33 mouse cellular contexts compared by ENCODE assay signal in the genomic region with DNA sequence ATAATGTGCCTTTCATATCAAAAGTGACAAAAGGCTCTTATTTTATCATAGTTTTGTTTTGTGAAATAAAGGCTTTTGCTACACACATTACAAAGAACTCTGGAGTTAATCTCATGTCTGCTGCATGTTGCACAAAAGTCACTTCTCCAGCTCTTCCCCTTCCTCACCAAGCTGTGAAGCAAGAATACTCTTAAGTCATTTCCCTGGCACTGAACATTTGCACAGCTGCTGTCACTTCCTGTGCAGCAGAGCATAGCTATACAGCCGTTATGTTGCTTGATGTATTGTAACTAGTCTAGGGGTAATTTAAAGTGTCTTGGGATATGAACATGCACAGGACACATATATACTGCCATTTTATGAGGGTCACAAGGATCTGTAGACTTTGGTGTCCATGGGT. TPM values are rescaled to one million over a fixed set of nuclear protein-coding genes. Genes with fewer than 3 reads are reported as not detected.
DNase-seq lines count a peak whose midpoint lies in the region; ATAC-seq and TF ChIP-seq lines count a peak whose summit lies in the region.
"Had no signal": no experiment of that assay in that cellular context is flagged by ENCODE, and none has a peak within 500 bp of the region (broad histone marks: within the 10 kb centered on the region; RNA-seq: fewer than 3 reads in every experiment).

No protein-coding gene starts in this region.

- no peaks in the 10 kb centered on the region for H3K4me1 ChIP-seq in lung, postnatal 0 days (ENCODE audit: insufficient read depth, low read depth, low read length)
- H3K4me1 ChIP-seq in forebrain, embryonic 14.5 days (ENCODE audit: control insufficient read depth, insufficient read depth, low read length) = no peaks in the 10 kb centered on the region
- H3K4me1 ChIP-seq: embryonic facial prominence, embryonic 10.5 days; embryonic facial prominence, embryonic 13.5 days; forebrain, embryonic 13.5 days; heart, embryonic 12.5 days; heart, embryonic 15.5 days; hindbrain, embryonic 10.5 days; hindbrain, embryonic 13.5 days had no signal

- H3K27ac ChIP-seq in lung, postnatal 0 days (ENCODE audit: low read length) = no peak overlapping the region
- no peak overlapping the region for H3K27ac ChIP-seq in forebrain, embryonic 14.5 days (ENCODE audit: low read depth, low read length)
- H3K27ac ChIP-seq: embryonic facial prominence, embryonic 10.5 days; embryonic facial prominence, embryonic 13.5 days; forebrain, embryonic 13.5 days; gastrocnemius, adult 2 months; heart, embryonic 15.5 days; hindbrain, embryonic 10.5 days; hindbrain, embryonic 13.5 days had no signal

- H3K9ac ChIP-seq in lung, postnatal 0 days (replicated peaks; ENCODE audit: low read depth) = no peak overlapping the region
- H3K9ac ChIP-seq in forebrain, embryonic 14.5 days (ENCODE audit: low read length) = no peak overlapping the region
- H3K9ac ChIP-seq: embryonic facial prominence, embryonic 13.5 days; forebrain, embryonic 13.5 days; forebrain, postnatal 0 days; heart, embryonic 12.5 days; heart, embryonic 15.5 days; hindbrain, embryonic 13.5 days had no signal

- H3K4me3 ChIP-seq in lung, postnatal 0 days (ENCODE audit: low read depth, low read length) = no peak overlapping the region
- H3K4me3 ChIP-seq in forebrain, embryonic 14.5 days (ENCODE audit: low read depth, low read length) = no peak overlapping the region
- H3K4me3 ChIP-seq: embryonic facial prominence, embryonic 10.5 days; embryonic facial prominence, embryonic 13.5 days; erythroblast, embryonic 14.5 days; forebrain, embryonic 13.5 days; gastrocnemius, adult 2 months; heart, embryonic 12.5 days; heart, embryonic 15.5 days; hindbrain, embryonic 10.5 days; hindbrain, embryonic 13.5 days had no signal

- 46% methylated on average over 1 of the region's 1 CpGs for WGBS in lung, postnatal 0 days
- WGBS in forebrain, embryonic 14.5 days = 94% methylated on average over 1 of the region's 1 CpGs

- no peak for TF ChIP-seq CTCF in lung, postnatal 0 days (IDR thresholded peaks at IDR 0.05)

- no peak for ATAC-seq in lung, postnatal 0 days
- peak; percentile 98 for ATAC-seq in megakaryocyte, adult 5-6 weeks (ENCODE audit: poor library complexity, severe bottlenecking)
- no peak for ATAC-seq in forebrain, embryonic 14.5 days
- ATAC-seq: CD4-positive, CD25-positive, alpha-beta regulatory T cell, adult 4 months; forebrain, embryonic 13.5 days; forebrain, postnatal 0 days; hindbrain, embryonic 16.5 days had no signal

- TF ChIP-seq EP300 in lung, postnatal 0 days (IDR thresholded peaks at IDR 0.05) = no peak

- H3K9me3 ChIP-seq in lung, postnatal 0 days (ENCODE audit: low read length) = no peaks in the 10 kb centered on the region
- H3K9me3 ChIP-seq in forebrain, embryonic 14.5 days (replicated peaks; ENCODE audit: control insufficient read depth, low read length) = no peaks in the 10 kb centered on the region
- H3K9me3 ChIP-seq: embryonic facial prominence, embryonic 10.5 days; embryonic facial prominence, embryonic 13.5 days; forebrain, embryonic 13.5 days; heart, embryonic 12.5 days; heart, embryonic 15.5 days had no signal

- H3K36me3 ChIP-seq in lung, postnatal 0 days (ENCODE audit: insufficient read depth, low read length) = peaks cover 10% of the 10 kb centered on the region; the same call in 1 of the 2 replicates
- H3K36me3 ChIP-seq in splenic B cell, adult 2 months (ENCODE audit: control insufficient read depth, insufficient read depth, low read length, poor library complexity, severe bottlenecking) = peaks cover 13% of the 10 kb centered on the region; the same call in 1 of the 2 replicates
- H3K36me3 ChIP-seq in forebrain, embryonic 14.5 days (ENCODE audit: control insufficient read depth, insufficient read depth, low read length) = peaks cover 31% of the 10 kb centered on the region

- no peak overlapping the region for H3K4me2 ChIP-seq in lung, postnatal 0 days (replicated peaks; ENCODE audit: low read depth, low read length)
- H3K4me2 ChIP-seq in forebrain, embryonic 14.5 days (ENCODE audit: low read length) = no peak overlapping the region
- H3K4me2 ChIP-seq: embryonic facial prominence, embryonic 13.5 days; forebrain, embryonic 13.5 days; heart, embryonic 12.5 days; heart, embryonic 15.5 days; hindbrain, embryonic 13.5 days had no signal

- DNase-seq in lung, postnatal 0 days (ENCODE audit: low spot score) = peak; percentile 22
- no peak for DNase-seq in lung, postnatal 4 days
- peak; percentile 53 for DNase-seq in 416B (ENCODE audit: low read depth)
- DNase-seq in splenic B cell, adult 2 months (ENCODE audit: low read depth, low spot score) = peak; percentile 10
- DNase-seq in embryo, embryonic 9.5 days (ENCODE audit: extremely low spot score) = no peak
- no peak for DNase-seq in forebrain, embryonic 14.5 days (ENCODE audit: low spot score)
- DNase-seq: adrenal gland, adult 2 months; adrenal gland, postnatal 14 days; cerebellum, adult 11 months; cerebellum, adult 2 months; cerebellum, adult 9-11 months; cerebellum, postnatal 25 days; forebrain, postnatal 0 days; gastrocnemius, adult 2 months; gastrocnemius, postnatal 14 days; heart, adult 18-20 months; heart, postnatal 10 days; heart, postnatal 36 days had no signal

- H3K27me3 ChIP-seq in lung, postnatal 0 days (replicated peaks; ENCODE audit: insufficient read depth, low read length) = no peaks in the 10 kb centered on the region
- no peaks in the 10 kb centered on the region for H3K27me3 ChIP-seq in splenic B cell, adult 2 months (ENCODE audit: control insufficient read depth, insufficient read depth, low read length, poor library complexity, severe bottlenecking)
- no peaks in the 10 kb centered on the region for H3K27me3 ChIP-seq in forebrain, embryonic 14.5 days (replicated peaks; ENCODE audit: control insufficient read depth, insufficient read depth, low read length)
- H3K27me3 ChIP-seq: embryonic facial prominence, embryonic 13.5 days; forebrain, embryonic 13.5 days; heart, embryonic 12.5 days; heart, embryonic 15.5 days; hindbrain, embryonic 13.5 days had no signal

RNA-seq across cellular contexts. Expression of a gene that starts 46.3 kb away (rescaled TPM):
- 42.6 and 45.7 TPM in 2 replicates for polyA plus RNA-seq in lung, postnatal 0 days (2015; fragmentation: Nextera tagmentation; extraction: Ambion mirVana)
- 189 and 205 TPM in 2 replicates for total RNA-seq in megakaryocyte, adult 5-6 weeks (2015)
- 163 and 177 TPM in 2 replicates for total RNA-seq in megakaryocyte, adult 5-6 weeks (2017)
- 70.4 and 75.7 TPM in 2 replicates for polyA plus RNA-seq in forebrain, embryonic 14.5 days (2014; fragmentation: Nextera tagmentation; extraction: Ambion mirVana)

RNA-seq across cellular contexts. Expression of a gene that starts 52.8 kb away (rescaled TPM):
- not detected in 2 replicates for polyA plus RNA-seq in lung, postnatal 0 days (2015; fragmentation: Nextera tagmentation; extraction: Ambion mirVana)
- not detected in 2 replicates for total RNA-seq in megakaryocyte, adult 5-6 weeks (2015)
- not detected in 2 replicates for total RNA-seq in megakaryocyte, adult 5-6 weeks (2017)
- 4.3 and 6.2 TPM in 2 replicates for polyA plus RNA-seq in forebrain, embryonic 14.5 days (2014; fragmentation: Nextera tagmentation; extraction: Ambion mirVana)
- total RNA-seq: adrenal gland, postnatal 14 days; common myeloid progenitor, adult 5-6 weeks; gastrocnemius, adult 2 months; gastrocnemius, postnatal 14 days; gastrocnemius, postnatal 4 days; heart, adult 18-20 months; heart, postnatal 10 days; heart, postnatal 36 days; MEL had no signal
- polyA plus RNA-seq: C2C12; CD4-positive, CD25-positive, alpha-beta regulatory T cell, adult 4 months; embryonic facial prominence, embryonic 10.5 days; embryonic facial prominence, embryonic 13.5 days; erythroblast, embryonic 14.5 days had no signal

Comparison
In these comparisons a context has a peak if more than half of its experiments do, and no peak if none do; other contexts are left out.
1. DNase-seq: peak in lung, postnatal 0 days (single experiment), 416B (single experiment) and splenic B cell, adult 2 months (single experiment); none in lung, postnatal 4 days (0 of 2), embryo, embryonic 9.5 days (single experiment) and forebrain, embryonic 14.5 days (single experiment).